Mouse (Mus musculus) spleen, postnatal 10 days (tissue): ENCODE results near the gene Cib2.
"Not testable (repeated sequence)": the region's sequence is repeated elsewhere in the genome, so short reads cannot be mapped to it uniquely, and the experiment has no call there.

Experiments
- DNase-seq, 2 experiments: peaks; one replicate each; pipeline ENCODE4 v3.0.0; 2021 to 2022; ENCODE audit warnings: low spot score in 2 of 2

The Cib2 gene

GRCm38 (mm10) chr9:54559771-54560471, at the start of gene Cib2:
Gene Cib2, minus strand, starts transcription at chr9:54560218.
- peak; percentile 38 to 82 for DNase-seq

- peak; percentile 36 to 79 for DNase-seq
Measured at GRCm38 (mm10) chr9:54604886-54605285, 44.9 kb upstream of the Cib2 start.

GRCm38 (mm10) chr9:54604131-54604654, 44.2 kb upstream of the Cib2 start:
- no peak for DNase-seq

- no peak for DNase-seq
Measured at GRCm38 (mm10) chr9:54602916-54603315, 42.9 kb upstream of the Cib2 start.

GRCm38 (mm10) chr9:54602386-54602785, 42.4 kb upstream of the Cib2 start:
- DNase-seq = no peak

- DNase-seq = no peak
Measured at GRCm38 (mm10) chr9:54596752-54597465, 36.9 kb upstream of the Cib2 start.

GRCm38 (mm10) chr9:54593652-54594051, 33.6 kb upstream of the Cib2 start:
- not testable (repeated sequence) for DNase-seq

GRCm38 (mm10) chr9:54587863-54588262, 27.8 kb upstream of the Cib2 start:
- DNase-seq = no peak

- DNase-seq = peak; percentile 97 to 99
Measured at GRCm38 (mm10) chr9:54586199-54587061, 26.4 kb upstream of the Cib2 start, which contains the start of gene Idh3a. Gene Idh3a, plus strand, starts transcription at chr9:54586334.

GRCm38 (mm10) chr9:54585839-54586198, 25.8 kb upstream of the Cib2 start:
- DNase-seq = no peak

GRCm38 (mm10) chr9:54584127-54584526, 24.1 kb upstream of the Cib2 start:
- DNase-seq = not testable (repeated sequence)

GRCm38 (mm10) chr9:54583712-54584111, 23.7 kb upstream of the Cib2 start:
- DNase-seq = no peak

- no peak for DNase-seq
Measured at GRCm38 (mm10) chr9:54571130-54571839, 11.3 kb upstream of the Cib2 start.

GRCm38 (mm10) chr9:54568732-54569131, 8.7 kb upstream of the Cib2 start:
- no peak for DNase-seq

- no peak for DNase-seq
Measured at GRCm38 (mm10) chr9:54566958-54567357, 6.9 kb upstream of the Cib2 start.

- no peak for DNase-seq
Measured at GRCm38 (mm10) chr9:54560831-54561601, 998 bp upstream of the Cib2 start.

- DNase-seq = no peak
Measured at GRCm38 (mm10) chr9:54558731-54559130, 1.3 kb downstream of the Cib2 start.

GRCm38 (mm10) chr9:54555044-54555443, 5.0 kb downstream of the Cib2 start:
- no peak for DNase-seq

GRCm38 (mm10) chr9:54552409-54552808, 7.6 kb downstream of the Cib2 start:
- DNase-seq = peak in 1 of 2 experiments; percentile 49

- DNase-seq = no peak
Measured at GRCm38 (mm10) chr9:54549433-54549832, 10.6 kb downstream of the Cib2 start.

- DNase-seq = peak; percentile 44 to 74
Measured at GRCm38 (mm10) chr9:54547536-54547935, 12.5 kb downstream of the Cib2 start.
